Mouse (Mus musculus) cerebellum, adult 2 months (tissue): Measurements from ENCODE around the gene Aamp.

Source experiments
- CTCF ChIP-seq: fragments of 200-500 bp; IDR thresholded peaks from 2 replicates; pipeline ENCODE4 v1.5.1; 2011; ENCODE audit warnings: low read depth, mild to moderate bottlenecking, control low read depth, low read length, moderate library complexity, borderline replicate concordance; ENCODE audit not compliant: insufficient read depth
- POLR2A ChIP-seq: fragments of 200-500 bp; IDR thresholded peaks from 2 replicates; pipeline ENCODE4 v1.6.1; 2011; ENCODE audit warnings: low read length, control low read depth, borderline replicate concordance; ENCODE audit not compliant: insufficient read depth

DNA sequence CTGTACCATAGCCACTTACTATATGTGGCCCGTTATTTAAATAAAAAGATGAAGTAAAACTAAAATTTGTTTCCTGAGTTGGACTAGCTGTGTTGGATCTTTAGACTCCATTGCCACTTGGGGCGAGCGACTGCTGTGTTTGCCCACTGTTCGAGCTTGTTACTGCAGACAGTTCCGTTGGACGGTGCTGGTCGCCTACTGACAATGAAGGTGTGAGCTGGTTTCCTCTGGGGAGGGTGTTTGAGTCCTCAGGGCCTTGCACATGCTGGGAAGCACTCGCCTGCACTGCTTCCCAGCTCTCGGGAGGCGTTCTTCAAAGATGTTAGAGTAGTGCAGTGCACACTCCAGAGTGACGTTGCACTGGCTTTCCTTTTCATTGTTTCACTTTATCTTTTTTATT lies 44.9 kb downstream of the Aamp start:
- TF ChIP-seq CTCF (no peak), POLR2A (no peak)
